Mouse (Mus musculus) MEL (cell line): Measurements from ENCODE around the gene Ccl9.

Experiments
- CTCF ChIP-seq, 3 experiments: IDR thresholded peaks in 2 of 3; conservative IDR thresholded peaks in 1 of 3; 2 replicates each; pipeline ENCODE4 v1.5.1; 2011 to 2012; ENCODE audit warnings: low read length in 3 of 3, low read depth in 2 of 3, mild to moderate bottlenecking in 2 of 3, improper control_type of control experiment in 1 of 3, inconsistent platforms in 1 of 3, mixed read lengths in 1 of 3, moderate library complexity in 1 of 3; ENCODE audit not compliant: control insufficient read depth in 1 of 3, insufficient read depth in 1 of 3, poor library complexity in 1 of 3, severe bottlenecking in 1 of 3
- HCFC1 ChIP-seq: IDR thresholded peaks from 2 replicates; pipeline ENCODE4 v1.6.1; 2012; ENCODE audit warnings: low read depth, mild to moderate bottlenecking, inconsistent platforms, low read length, improper control_type of control experiment, moderate library complexity
- POLR2A ChIP-seq, 2 experiments: IDR thresholded peaks; 2 replicates each; pipeline ENCODE4 v1.6.1; 2011 to 2012; ENCODE audit warnings: low read length in 2 of 2, mild to moderate bottlenecking in 2 of 2, control low read depth in 1 of 2, improper control_type of control experiment in 1 of 2, low read depth in 1 of 2, moderate library complexity in 1 of 2; ENCODE audit not compliant: control insufficient read depth in 1 of 2, insufficient read depth in 1 of 2, poor library complexity in 1 of 2
- SIN3A ChIP-seq: IDR thresholded peaks from 2 replicates; pipeline ENCODE4 v1.6.1; 2012; ENCODE audit warnings: low read length, improper control_type of control experiment, inconsistent platforms

DNA sequence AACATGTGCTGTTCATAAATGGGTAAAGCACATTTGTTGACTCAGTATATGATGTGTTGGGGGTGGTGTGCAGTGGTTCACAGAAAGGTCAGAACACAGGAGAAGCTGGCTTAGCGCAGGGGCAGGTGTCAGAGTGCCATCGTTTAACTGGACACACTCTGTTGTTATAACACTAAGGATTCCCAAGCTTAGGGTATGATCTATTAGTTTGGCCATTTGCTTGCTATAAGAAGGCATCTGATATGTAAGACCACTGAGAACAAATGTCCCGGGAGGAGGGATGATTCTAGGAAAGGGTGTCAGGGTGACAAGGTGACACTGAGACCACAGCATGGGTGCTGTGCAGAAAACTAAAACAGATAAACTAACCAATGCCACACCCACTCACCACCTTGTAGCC lies 41.6 kb downstream of the Ccl9 start:
- TF ChIP-seq POLR2A (IDR thresholded peaks at IDR 0.05; ENCODE audit: control insufficient read depth in 1 of 2, insufficient read depth in 1 of 2, low read depth in 1 of 2, low read length in 2 of 2, poor library complexity in 1 of 2), result no peak
- TF ChIP-seq SIN3A, result no peak
- no peak for TF ChIP-seq CTCF (IDR thresholded peaks at IDR 0.05 in 2 of 3, conservative IDR thresholded peaks at IDR 0.05 in 1 of 3; ENCODE audit: control insufficient read depth in 1 of 3, insufficient read depth in 1 of 3, low read depth in 2 of 3, low read length in 3 of 3, poor library complexity in 1 of 3, severe bottlenecking in 1 of 3)
- TF ChIP-seq HCFC1, result no peak
